Mouse (Mus musculus) gastrocnemius, postnatal 10 days (tissue): Measurements from ENCODE around the gene L1td1. TPM values are rescaled to one million over a fixed set of nuclear protein-coding genes. Genes with fewer than 3 reads are reported as not detected.

ENCODE experiments used
- DNase-seq: peaks from one replicate; pipeline ENCODE4 v3.0.0; 2021; ENCODE audit warnings: mixed read lengths
- total RNA-seq, 2 experiments: library from RNA; stranded (reverse); gene quantifications; 2 replicates each; pipeline ENCODE4 v1.2.3; 2021

Gene L1td1
- total RNA-seq, 2 experiments from 2014 or later = not detected

- no peak for DNase-seq
Measured at GRCm38 (mm10) chr4:98739753-98740152, 13.2 kb downstream of the L1td1 start.

DNA sequence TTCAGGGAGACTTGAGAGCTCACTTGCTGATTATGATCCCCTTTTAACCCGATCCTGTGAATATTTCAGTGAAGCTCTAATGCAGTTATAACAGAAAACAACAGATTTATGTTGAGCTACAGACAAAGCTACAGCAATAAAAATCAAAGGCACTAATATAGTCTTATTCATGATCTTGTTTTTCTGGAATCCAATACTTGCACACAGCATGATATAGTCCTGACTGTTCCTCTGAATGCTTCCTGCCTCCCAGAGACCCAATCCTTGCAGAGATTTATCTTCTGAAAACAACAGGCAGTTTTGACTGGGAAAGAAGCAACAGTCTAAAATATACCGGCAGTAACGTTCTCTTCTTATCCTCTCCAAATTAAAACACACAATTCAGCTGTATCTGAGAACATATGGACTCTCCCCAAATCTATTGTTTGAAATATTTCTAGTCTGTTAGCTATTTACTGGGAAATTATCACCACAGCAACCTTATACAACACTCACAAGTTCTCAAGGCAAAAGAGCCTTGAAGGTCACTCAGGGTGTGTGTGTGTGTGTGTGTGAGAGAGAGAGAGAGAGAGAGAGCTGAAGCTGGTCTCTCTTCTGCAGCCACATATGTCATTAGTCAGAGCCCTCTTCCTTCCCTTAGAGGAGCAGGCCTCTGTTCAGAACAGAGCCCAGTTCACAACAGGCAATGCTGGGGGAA lies 16.8 kb downstream of the L1td1 start:
- no peak for DNase-seq

DNA sequence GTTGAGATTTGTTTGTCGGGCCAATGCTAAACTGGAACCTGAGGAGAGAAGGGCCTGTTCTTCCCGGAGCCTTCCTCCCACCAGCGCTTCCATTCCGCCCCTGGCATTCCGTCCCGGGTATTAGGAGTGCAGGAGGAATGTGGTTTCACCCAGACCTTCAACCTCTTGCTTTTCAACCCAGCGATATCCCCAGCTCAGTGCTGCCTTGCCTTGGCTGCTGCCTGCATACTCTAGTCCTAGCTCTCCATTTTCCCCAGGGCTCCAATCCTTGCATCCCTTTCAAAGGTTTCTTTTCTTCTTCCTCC lies 17.3 kb downstream of the L1td1 start:
- DNase-seq = no peak

DNA sequence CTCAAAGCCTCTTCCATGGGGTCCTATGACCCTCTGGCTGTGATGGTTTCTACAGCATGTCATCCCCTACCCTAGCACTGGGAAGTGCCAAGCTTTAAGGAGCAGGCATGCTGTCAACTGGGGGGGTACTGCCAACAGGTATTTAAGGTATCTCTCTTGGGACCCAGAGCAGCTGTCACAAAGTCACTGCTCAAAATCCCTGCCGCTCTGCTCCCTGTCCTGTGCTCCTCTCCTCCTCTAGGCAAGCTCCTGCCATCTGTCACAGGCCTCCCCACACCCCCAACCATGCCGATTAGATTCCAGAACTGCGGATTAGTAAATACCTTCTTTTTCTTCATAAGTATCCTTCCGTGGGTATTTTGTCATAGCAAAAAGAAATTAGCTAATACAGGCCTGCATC lies 27.9 kb downstream of the L1td1 start:
- DNase-seq = no peak

DNA sequence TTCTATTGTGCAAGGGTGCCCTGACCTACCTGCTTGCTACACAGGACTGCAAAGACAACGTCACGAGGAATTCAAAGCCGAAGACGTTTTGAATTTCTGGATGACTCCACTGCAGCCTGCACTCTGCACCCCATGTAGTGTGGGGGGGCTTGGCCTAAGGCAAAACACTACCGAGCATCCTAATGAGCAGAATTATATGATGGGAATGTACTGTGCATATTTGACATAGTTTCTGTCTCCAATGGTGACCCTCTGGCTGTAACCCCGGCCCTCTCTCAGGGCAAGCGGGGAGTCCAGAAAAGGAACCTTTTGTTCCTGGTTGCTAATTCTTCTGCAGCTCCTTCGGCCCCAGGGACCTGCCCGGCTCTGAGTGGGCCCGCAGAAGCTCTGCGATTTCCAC lies 29.6 kb downstream of the L1td1 start:
- no peak for DNase-seq

DNA sequence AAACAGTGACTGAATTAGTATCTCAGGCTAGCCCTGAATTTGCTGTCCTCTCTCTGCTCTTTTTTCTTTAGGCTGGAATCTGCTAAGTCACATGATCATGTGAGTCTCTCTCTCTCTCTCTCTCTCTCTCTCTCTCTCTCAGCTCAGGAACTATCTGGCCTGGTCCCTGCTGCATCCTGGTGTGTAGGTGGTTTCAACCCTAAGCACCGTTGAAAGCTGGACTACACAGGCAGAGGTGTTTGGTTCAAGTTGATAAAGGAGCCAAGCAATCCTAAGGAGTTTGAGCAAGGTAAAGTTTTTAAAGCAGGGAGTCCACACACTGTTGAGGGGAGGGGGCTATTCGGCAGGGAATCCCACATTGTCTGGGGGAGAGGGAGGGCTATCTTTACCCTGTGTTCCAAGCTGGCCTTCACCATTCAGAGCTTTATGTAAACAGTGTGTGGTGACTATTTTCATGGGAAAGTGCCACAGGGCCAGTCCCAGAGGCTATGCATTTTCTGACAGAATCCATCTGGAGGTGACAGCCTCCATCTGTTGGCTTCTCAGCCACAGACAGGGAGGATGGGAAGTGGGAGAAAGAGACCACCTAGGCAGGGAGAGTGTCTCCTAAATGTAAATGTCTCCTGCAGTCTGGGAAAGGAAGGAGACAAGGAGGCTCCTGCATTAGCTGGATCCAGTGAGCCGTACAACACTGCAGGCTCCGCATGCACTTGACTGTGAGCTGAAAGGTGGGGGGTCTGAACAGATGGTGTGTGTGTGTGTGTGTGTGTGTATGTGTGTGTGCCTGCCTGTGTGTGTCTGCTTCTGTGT lies 31.7 kb downstream of the L1td1 start:
- no peak for DNase-seq

DNA sequence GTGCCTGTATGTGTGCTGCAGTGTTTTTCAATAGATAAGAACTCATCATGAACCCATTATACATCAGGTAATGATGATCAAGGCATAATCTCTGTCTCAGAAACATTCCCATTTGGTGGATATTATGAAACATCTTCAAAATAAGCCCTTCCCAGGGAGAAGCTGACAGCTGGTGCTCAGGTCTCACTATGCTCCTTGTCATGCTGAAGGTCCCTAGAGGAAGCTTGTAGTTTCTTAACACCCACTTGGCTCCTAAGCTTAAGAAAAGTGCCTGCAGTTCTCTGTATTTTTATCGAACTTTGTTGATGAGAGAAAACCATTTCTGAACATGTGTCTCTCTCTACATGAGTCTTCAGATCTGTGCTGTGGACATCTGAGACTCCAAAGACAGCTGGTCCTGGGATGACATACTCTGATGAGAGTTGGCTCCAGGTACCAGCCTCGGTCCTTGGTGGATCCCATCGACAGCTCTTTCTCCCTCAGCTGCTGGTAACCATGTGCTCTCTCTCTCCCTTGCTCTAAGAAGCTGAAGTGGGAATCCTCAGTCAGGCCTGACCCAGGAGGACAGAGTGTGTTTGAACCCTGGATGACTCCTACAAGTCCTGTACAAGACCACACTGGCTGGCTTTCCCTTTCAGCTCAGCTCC lies 32.5 kb downstream of the L1td1 start:
- no peak for DNase-seq

- no peak for DNase-seq
Measured at GRCm38 (mm10) chr4:98767134-98768133, 40.9 kb downstream of the L1td1 start.

- no peak for DNase-seq
Measured at GRCm38 (mm10) chr4:98773785-98774184, 47.3 kb downstream of the L1td1 start.

DNA sequence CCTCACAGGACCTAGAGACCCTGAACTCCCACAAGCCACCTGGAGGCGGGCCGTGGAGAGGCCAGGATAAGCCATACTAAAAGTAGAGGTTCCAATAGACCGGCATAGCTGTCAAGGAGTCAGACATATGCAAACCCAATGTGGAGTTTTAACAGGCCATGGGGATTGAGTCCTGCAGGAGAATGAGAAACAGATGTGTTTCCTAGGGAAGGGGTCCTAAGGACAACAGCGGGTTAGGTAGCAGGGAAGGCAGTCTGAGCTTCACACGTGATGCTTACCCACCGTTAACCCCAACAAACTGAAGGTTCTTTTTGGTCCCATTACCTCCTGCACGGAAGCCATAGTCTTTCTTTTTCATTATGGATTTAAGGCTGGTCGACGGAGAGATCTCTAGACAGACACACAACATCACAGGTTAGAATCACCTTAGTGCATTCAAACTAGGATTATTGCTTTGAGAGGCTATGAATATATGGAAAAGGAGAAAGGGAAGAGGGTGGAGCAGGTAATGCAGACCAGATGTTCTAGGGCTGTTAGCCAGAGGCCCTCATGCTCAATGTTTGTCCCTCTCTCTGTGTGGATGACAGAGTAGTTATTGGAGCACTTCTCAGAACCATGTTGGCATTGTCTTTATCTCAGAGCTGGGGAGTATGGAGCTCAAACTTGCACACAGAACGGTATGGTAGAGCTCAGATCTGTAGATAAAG lies 50.3 kb downstream of the L1td1 start:
- DNase-seq = no peak

GRCm38 (mm10) chr4:98777464-98777863 lies 50.9 kb downstream of the L1td1 start:
- DNase-seq = no peak

DNA sequence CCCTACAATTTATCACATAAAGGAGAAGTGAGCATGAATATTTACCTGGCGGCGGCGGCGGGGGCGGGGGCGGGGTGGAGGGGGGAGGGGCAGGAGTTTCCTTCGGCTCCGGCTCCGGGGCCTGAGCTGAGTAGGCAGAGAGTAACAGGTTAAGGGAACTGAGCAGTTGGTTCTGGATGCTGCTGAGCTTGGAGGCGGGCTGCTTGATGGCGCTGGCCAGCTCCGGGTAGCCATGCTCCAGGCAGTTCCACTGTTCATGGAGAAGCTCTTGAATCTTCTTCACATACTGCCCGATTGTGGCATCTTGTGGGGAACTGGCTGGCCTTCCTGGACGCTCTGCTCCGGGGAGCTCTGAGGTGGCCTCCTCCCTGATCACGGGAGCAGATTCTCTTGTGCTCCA lies 51.7 kb downstream of the L1td1 start:
- no peak for DNase-seq

GRCm38 (mm10) chr4:98785851-98786250 lies 59.3 kb downstream of the L1td1 start:
- DNase-seq = no peak

GRCm38 (mm10) chr4:98786281-98786680 lies 59.7 kb downstream of the L1td1 start:
- DNase-seq = no peak

Other genes with a start within 250 kb of the L1td1 start
- gene Kank4, start 90.8 kb downstream of the L1td1 start, total RNA-seq = 1 to 10 TPM; 4.5 to 5.5 TPM
- gene I0C0044D17Rik, start 97.1 kb downstream of the L1td1 start, total RNA-seq = not detected
- 10 to 100 TPM; 18.7 to 19.2 TPM for gene Usp1, start 197.1 kb downstream of the L1td1 start, total RNA-seq